Mouse (Mus musculus) retina, postnatal 1 day (tissue): ENCODE results near the gene Zbtb46.

Source experiments
- DNase-seq: peaks from one replicate; pipeline ENCODE4 v3.0.0-alpha.2; 2012

The Zbtb46 gene

GRCm38 (mm10) chr2:181401497-181401896, 57.7 kb downstream of the Zbtb46 start:
- no peak for DNase-seq

- DNase-seq = no peak
These were observed 61.9 kb downstream of the Zbtb46 start for GRCm38 (mm10) chr2:181397207-181397761.

GRCm38 (mm10) chr2:181394086-181394485, 65.1 kb downstream of the Zbtb46 start:
- DNase-seq = no peak

GRCm38 (mm10) chr2:181392600-181393213, 66.5 kb downstream of the Zbtb46 start:
- peak; percentile 89 for DNase-seq

GRCm38 (mm10) chr2:181391541-181391940, 67.7 kb downstream of the Zbtb46 start:
- DNase-seq = no peak

- DNase-seq = no peak
These were observed 68.2 kb downstream of the Zbtb46 start for GRCm38 (mm10) chr2:181391022-181391421.

- no peak for DNase-seq
These were observed 68.9 kb downstream of the Zbtb46 start for GRCm38 (mm10) chr2:181390136-181390870.

- DNase-seq = no peak
These were observed 72.5 kb downstream of the Zbtb46 start for GRCm38 (mm10) chr2:181386663-181387210.

GRCm38 (mm10) chr2:181385885-181386284, 73.3 kb downstream of the Zbtb46 start:
- DNase-seq = no peak

GRCm38 (mm10) chr2:181384919-181385391, 74.3 kb downstream of the Zbtb46 start:
- DNase-seq = no peak

GRCm38 (mm10) chr2:181384463-181384862, 74.8 kb downstream of the Zbtb46 start:
- DNase-seq = no peak

GRCm38 (mm10) chr2:181381631-181382306, 77.5 kb downstream of the Zbtb46 start:
- DNase-seq = no peak

- no peak for DNase-seq
These were observed 78.1 kb downstream of the Zbtb46 start for GRCm38 (mm10) chr2:181381107-181381506.

- DNase-seq = no peak
These were observed 79.0 kb downstream of the Zbtb46 start for GRCm38 (mm10) chr2:181380251-181380650.

GRCm38 (mm10) chr2:181379778-181380177, 79.4 kb downstream of the Zbtb46 start, which contains the start of gene Lime1:
Gene Lime1, plus strand, starts transcription at chr2:181380078.
- DNase-seq = no peak

- DNase-seq = no peak
These were observed 80.5 kb downstream of the Zbtb46 start for GRCm38 (mm10) chr2:181378701-181379100.

- DNase-seq = no peak
These were observed 82.0 kb downstream of the Zbtb46 start for GRCm38 (mm10) chr2:181377230-181377629.

GRCm38 (mm10) chr2:181375787-181376186, 83.4 kb downstream of the Zbtb46 start:
- DNase-seq = peak; percentile 49

- DNase-seq = peak; percentile 4
These were observed 89.2 kb downstream of the Zbtb46 start for GRCm38 (mm10) chr2:181370001-181370400.

- DNase-seq = no peak
These were observed 93.6 kb downstream of the Zbtb46 start for GRCm38 (mm10) chr2:181365655-181366075.

GRCm38 (mm10) chr2:181364860-181365596, 94.2 kb downstream of the Zbtb46 start, which contains the start of the genes Zgpat and Arfrp1:
Gene Zgpat, plus strand, starts transcription at chr2:181364928.
Gene Arfrp1, minus strand, starts transcription at chr2:181365404.
- DNase-seq = peak; percentile 94

- DNase-seq = no peak
These were observed 94.8 kb downstream of the Zbtb46 start for GRCm38 (mm10) chr2:181364487-181364859.
